Mouse (Mus musculus) testis, adult 2 months (tissue): ENCODE data around the gene Manbal. TPM values are rescaled to one million over a fixed set of nuclear protein-coding genes. Genes with fewer than 3 reads are reported as not detected.

Experiments used
- H3K27ac ChIP-seq: fragments of 200-500 bp; 2 replicates; pipeline ENCODE4 v1.5.1; 2012; ENCODE audit warnings: low read depth, low read length; ENCODE audit not compliant: control insufficient read depth, insufficient read depth
- H3K27me3 ChIP-seq: fragments of 200-500 bp; 2 replicates; pipeline ENCODE4 v1.6.1; 2012; ENCODE audit warnings: mild to moderate bottlenecking, low read length, moderate library complexity; ENCODE audit not compliant: control insufficient read depth, insufficient read depth
- H3K36me3 ChIP-seq: fragments of 200-500 bp; 2 replicates; pipeline ENCODE4 v1.6.1; 2012; ENCODE audit warnings: mild to moderate bottlenecking, low read length; ENCODE audit not compliant: control insufficient read depth, insufficient read depth
- H3K4me1 ChIP-seq: fragments of 200-500 bp; 2 replicates; pipeline ENCODE4 v1.6.1; 2012; ENCODE audit warnings: low read length; ENCODE audit not compliant: control insufficient read depth, insufficient read depth
- H3K4me3 ChIP-seq: fragments of 200-500 bp; 2 replicates; pipeline ENCODE4 v1.5.1; 2012; ENCODE audit warnings: low read depth, mild to moderate bottlenecking, low read length, moderate library complexity, mixed read lengths; ENCODE audit not compliant: control insufficient read depth
- CTCF ChIP-seq: fragments of 200-500 bp; IDR thresholded peaks from 2 replicates; pipeline ENCODE4 v1.5.1; 2012; ENCODE audit warnings: low read depth, mild to moderate bottlenecking, inconsistent platforms, low read length, moderate library complexity; ENCODE audit not compliant: control insufficient read depth, insufficient read depth, insufficient replicate concordance
- POLR2A ChIP-seq: fragments of 200-500 bp; IDR thresholded peaks from 2 replicates; pipeline ENCODE4 v1.6.1; 2012; ENCODE audit warnings: low read depth, mild to moderate bottlenecking, inconsistent platforms, low read length, moderate library complexity; ENCODE audit not compliant: control insufficient read depth
- polyA plus RNA-seq: library from polyadenylated mRNA; depleted of rRNA; stranded (reverse); fragments of >200 nt; gene quantifications from 2 replicates; pipeline ENCODE4 v1.2.3, GENCODE M21; 2012

The Manbal gene
- polyA plus RNA-seq, 1 experiment = 22.5 TPM

DNA sequence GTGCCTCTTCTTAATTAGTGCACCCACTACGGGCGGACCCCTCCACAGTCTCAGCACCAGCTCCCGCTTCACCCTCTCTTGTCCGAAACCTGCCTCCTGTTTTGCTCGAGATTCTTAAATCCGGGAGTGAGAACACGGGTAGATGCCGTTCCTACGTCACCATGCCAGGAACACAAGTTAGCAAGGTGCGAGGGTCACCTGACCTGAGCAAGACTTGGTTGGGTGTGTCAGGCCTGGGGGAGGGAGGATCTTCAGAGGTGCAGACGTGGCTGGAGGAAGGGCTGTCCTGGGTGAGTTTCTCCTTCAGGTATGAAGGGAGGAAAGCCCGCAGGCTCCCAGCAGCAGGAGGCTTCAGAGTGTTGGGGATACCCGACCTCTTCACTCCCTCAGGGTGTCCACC is 50.8 kb downstream of the Manbal start, which contains the start of gene Src:
TSS of gene Src (plus strand) at position 239 of the 400 bp plus-strand sequence.
- TF ChIP-seq POLR2A (no peak), CTCF (no peak)
- no peaks in the 10 kb centered on the region for H3K27me3 ChIP-seq
- H3K4me1 ChIP-seq = peaks cover 19% of the 10 kb centered on the region
- H3K36me3 ChIP-seq = no peaks in the 10 kb centered on the region
- H3K27ac ChIP-seq = no peak within 1 kb of the TSS
- H3K4me3 ChIP-seq = no peak within 1 kb of the TSS

DNA sequence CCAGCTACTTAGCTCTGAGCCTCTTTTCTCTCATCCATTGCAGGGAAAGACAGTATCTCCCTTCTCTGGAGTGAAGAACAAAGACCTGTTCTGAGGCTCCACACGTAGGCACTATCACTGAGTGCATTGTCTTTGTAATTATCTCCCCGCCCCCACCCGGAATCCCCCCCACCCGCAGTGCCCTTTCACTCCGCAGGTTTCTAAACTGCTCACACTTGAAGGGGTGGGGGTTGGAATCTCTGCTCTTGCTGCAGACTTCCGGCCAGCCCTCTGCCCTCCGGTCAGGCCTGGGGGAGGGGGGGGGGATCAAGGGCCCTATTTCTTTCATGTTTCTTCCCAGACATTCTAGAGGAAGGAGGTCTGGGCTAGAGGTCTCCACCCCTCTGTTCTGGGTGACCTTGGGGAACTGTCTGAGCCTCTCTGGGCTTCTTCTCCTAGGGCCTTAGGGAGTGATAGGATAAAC is 51.2 kb downstream of the Manbal start:
- H3K4me3 ChIP-seq = no peak overlapping the region
- TF ChIP-seq CTCF (no peak), POLR2A (no peak)
- no peaks in the 10 kb centered on the region for H3K27me3 ChIP-seq
- peaks cover 20% of the 10 kb centered on the region for H3K4me1 ChIP-seq
- H3K36me3 ChIP-seq = no peaks in the 10 kb centered on the region
- no peak overlapping the region for H3K27ac ChIP-seq

DNA sequence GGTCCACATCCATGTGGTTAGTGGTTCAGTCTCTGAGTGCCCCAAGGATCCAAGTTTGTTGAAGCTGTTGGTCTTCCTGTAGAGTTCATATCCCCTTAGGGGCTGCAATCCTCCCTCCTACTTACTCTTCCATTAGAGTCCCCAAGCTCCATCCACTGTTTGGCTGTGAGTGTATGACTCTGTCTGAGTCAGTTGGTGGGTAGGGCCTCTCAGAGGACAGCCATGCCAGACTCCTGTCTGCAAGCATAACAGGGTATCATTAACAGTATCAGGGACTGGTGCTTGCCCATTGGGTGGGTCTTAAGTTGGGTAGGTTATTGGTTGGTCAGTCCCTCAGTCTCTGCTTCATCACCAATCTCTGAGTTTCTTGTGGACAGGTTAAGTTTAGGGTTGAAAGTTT is 52.1 kb downstream of the Manbal start:
- Histone ChIP-seq H3K4me3 (no peak overlapping the region), H3K36me3 (no peaks in the 10 kb centered on the region), H3K4me1 (peaks cover 22% of the 10 kb centered on the region), H3K27ac (no peak overlapping the region), H3K27me3 (no peaks in the 10 kb centered on the region)
- TF ChIP-seq POLR2A (no peak), CTCF (no peak)

DNA sequence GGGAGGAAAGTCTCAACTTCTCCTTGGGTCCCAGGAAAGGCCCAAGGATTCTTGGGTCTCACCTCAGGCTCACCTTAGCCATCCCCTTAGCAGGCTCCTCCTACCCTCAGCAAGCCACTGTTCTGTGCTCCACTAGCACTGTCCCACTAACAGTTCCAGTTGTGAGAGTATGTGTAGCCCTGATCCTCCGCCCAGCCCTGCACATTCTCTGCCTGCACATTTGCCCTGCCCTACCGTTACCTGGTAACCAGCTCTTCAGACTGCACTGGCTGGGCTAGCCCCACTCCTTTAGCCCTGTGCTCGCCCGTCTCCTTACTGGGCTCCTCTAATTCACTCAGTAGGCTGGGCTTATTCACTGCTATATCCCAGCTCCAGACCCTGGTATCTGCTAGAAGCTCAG is 53.0 kb downstream of the Manbal start:
- no peaks in the 10 kb centered on the region for H3K27me3 ChIP-seq
- no peaks in the 10 kb centered on the region for H3K36me3 ChIP-seq
- H3K4me1 ChIP-seq = peaks cover 22% of the 10 kb centered on the region
- H3K4me3 ChIP-seq = no peak overlapping the region
- no peak overlapping the region for H3K27ac ChIP-seq
- TF ChIP-seq POLR2A (no peak), CTCF (no peak)

DNA sequence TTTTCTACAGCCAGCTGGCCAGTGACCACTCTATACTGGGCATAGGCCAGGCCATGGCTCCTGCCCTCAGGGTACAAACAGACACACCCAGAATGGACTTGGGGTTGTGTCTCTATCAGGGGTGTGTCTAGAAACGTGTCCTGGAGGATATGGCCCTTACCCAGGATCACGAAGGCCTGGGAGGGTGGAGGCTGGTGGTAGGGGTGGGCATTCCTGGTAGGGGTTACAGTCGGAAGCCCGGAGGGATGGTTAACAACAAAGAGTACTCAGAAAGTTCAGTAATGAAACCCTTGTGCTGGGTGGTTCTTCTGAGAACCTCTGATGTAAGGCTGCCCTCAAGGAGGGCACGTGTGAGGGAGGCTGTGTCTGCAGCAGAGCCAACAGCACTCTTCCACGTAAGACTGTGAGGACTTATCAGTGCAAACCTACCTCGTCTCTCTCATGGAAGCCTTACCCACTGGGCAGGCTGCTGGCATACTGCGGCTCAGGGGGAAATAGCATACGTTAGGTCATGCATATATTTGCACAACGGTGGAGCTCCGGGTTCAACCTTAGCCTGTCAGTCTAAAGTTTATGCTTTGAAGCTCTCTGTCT is 54.8 kb downstream of the Manbal start:
- no peaks in the 10 kb centered on the region for H3K27me3 ChIP-seq
- H3K4me3 ChIP-seq = no peak overlapping the region
- no peak for TF ChIP-seq CTCF
- no peak for TF ChIP-seq POLR2A
- no peaks in the 10 kb centered on the region for H3K36me3 ChIP-seq
- no peak overlapping the region for H3K27ac ChIP-seq
- peaks cover 20% of the 10 kb centered on the region for H3K4me1 ChIP-seq

DNA sequence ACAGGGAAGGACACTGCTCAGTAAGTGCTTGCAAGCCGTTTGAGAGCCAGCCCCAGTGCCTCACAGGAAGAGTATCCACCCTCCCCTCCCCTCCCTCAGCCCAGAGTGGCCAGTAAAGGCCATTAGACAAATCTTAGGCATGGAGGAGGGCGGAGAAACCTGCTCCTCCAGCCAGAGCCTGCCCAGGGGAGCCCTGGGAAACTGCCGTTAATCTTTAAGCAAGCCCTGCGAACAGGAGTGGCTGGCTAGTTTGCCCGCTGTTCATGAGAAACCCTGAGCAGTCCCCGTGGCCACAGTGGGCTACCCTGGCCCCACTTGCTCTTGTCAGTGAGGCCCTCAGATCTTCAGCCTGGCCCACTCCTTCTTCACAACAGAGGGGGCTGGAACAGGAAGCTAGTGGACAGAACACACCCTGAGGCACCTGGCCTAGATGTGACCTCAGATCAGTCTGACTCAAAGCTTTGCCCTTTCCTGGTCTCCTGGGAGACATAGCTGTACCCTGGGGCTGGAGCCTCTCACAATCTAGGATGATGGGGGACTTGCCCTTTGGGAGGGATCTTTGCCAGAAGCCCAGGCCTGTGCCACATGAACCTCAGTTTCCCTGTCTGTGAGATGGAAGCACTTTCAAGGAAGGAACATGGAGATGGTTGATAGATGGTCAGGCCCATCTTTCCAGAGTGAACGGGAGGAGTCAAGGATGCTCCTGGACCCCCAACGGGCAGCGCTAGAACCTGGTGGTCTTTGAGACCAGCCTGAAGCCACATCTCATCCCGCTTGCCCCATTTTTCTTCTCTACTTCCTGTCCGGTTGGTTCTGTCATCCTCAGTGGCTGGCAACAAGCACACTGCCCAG is 55.7 kb downstream of the Manbal start:
- H3K36me3 ChIP-seq = no peaks in the 10 kb centered on the region
- no peaks in the 10 kb centered on the region for H3K27me3 ChIP-seq
- H3K4me3 ChIP-seq = no peak overlapping the region
- 0 out of 2 replicates have a peak, but pooled peaks have one; percentile 13 for TF ChIP-seq POLR2A
- no peak for TF ChIP-seq CTCF
- 0 out of 2 replicates have a peak overlapping the region, but pooled peaks have one; percentile 27 for H3K27ac ChIP-seq
- peaks cover 14% of the 10 kb centered on the region for H3K4me1 ChIP-seq

DNA sequence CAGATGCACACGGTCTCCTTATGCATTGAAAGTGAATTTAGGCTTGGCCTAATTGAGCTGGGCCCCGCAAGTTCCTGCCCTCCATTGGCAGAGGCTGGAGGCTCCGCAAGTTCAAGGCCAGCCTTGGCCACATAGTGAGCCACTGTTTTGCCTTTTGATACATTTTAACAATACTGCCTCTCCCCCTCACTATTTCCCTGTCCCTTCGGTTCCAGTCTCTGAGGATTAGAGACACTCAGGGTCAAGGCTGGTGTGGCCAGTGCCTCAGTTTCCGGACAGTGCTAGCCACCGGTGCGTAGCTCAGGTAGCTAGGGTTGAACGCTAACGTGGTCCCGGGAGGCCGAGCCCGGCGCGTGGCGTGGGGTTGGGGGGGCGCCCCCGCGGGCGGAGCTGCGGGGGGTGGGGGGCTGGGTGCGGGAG is 56.3 kb downstream of the Manbal start:
- TF ChIP-seq POLR2A = no peak
- no peak for TF ChIP-seq CTCF
- peaks cover 10% of the 10 kb centered on the region for H3K4me1 ChIP-seq

More for the DNA sequence above, 56.3 kb downstream of the Manbal start:
- H3K36me3 ChIP-seq = no peaks in the 10 kb centered on the region
- H3K27ac ChIP-seq = 0 out of 2 replicates have a peak overlapping the region, but pooled peaks have one; percentile 43
- H3K27me3 ChIP-seq = no peaks in the 10 kb centered on the region
- peak overlapping the region; percentile 74 for H3K4me3 ChIP-seq
